Mouse (Mus musculus) forebrain, embryonic 10.5 days (tissue): Measurements from ENCODE around the gene Arfgap1. TPM values are rescaled to one million over a fixed set of nuclear protein-coding genes. Genes with fewer than 3 reads are reported as not detected.

Experiments used
- DNase-seq: peaks from one replicate; pipeline ENCODE4 v3.0.0-alpha.2; 2017; ENCODE audit warnings: low spot score; ENCODE audit errors: extremely low spot score
- H3K27ac ChIP-seq: fragments of 300-500 bp; sonication (generic); 2 replicates; pipeline ENCODE4 v1.5.1; 2016; ENCODE audit warnings: mild to moderate bottlenecking
- H3K27me3 ChIP-seq: fragments of 300-500 bp; sonication (generic); 2 replicates; pipeline ENCODE4 v1.6.1; 2016; ENCODE audit warnings: mild to moderate bottlenecking; ENCODE audit not compliant: poor library complexity, severe bottlenecking
- H3K36me3 ChIP-seq: fragments of 300-500 bp; sonication (generic); replicated peaks from 2 replicates; pipeline ENCODE4 v1.6.1; 2016; ENCODE audit warnings: mild to moderate bottlenecking, moderate library complexity
- H3K4me1 ChIP-seq: fragments of 300-500 bp; sonication (generic); 2 replicates; pipeline ENCODE4 v1.6.1; 2016
- H3K4me3 ChIP-seq: fragments of 300-500 bp; sonication (generic); 2 replicates; pipeline ENCODE4 v1.5.1; 2016; ENCODE audit warnings: mild to moderate bottlenecking, moderate library complexity
- H3K9me3 ChIP-seq: fragments of 300-500 bp; sonication (generic); 2 replicates; pipeline ENCODE4 v1.6.1; 2016; ENCODE audit warnings: mild to moderate bottlenecking, moderate library complexity
- WGBS: fragments of 180-500 bp; shearing (Covaris S2); methylation state at CpG from one replicate; pipeline ENCODE4 v1.1.7; 2016; 5-methylcytosine and 5-hydroxymethylcytosine counted together
- polyA plus RNA-seq: library from polyadenylated mRNA; unstranded; fragments of >200 nt; fragmentation: Nextera tagmentation; extraction: Ambion mirVana; gene quantifications from 2 replicates; pipeline ENCODE4 v1.2.1, GENCODE M21; 2016

Gene Arfgap1
- 79.5 and 80.3 TPM in 2 replicates for polyA plus RNA-seq

GRCm38 (mm10) chr2:180967010-180967763 is at the start of gene Arfgap1:
Gene Arfgap1, plus strand, starts transcription at chr2:180967225.
- H3K27me3 ChIP-seq = no peaks in the 10 kb centered on the region
- H3K27ac ChIP-seq = peak within 1 kb of the TSS; percentile 94
- DNase-seq = peak; percentile 88
- peaks cover 34% of the 10 kb centered on the region for H3K36me3 ChIP-seq
- H3K4me3 ChIP-seq = peak within 1 kb of the TSS; percentile 95
- peaks cover 28% of the 10 kb centered on the region for H3K4me1 ChIP-seq
- no peaks in the 10 kb centered on the region for H3K9me3 ChIP-seq
- WGBS = under 1% methylated on average over 57 of the region's 57 CpGs

- Histone ChIP-seq H3K4me1 (peaks cover 26% of the 10 kb centered on the region), H3K36me3 (peaks cover 37% of the 10 kb centered on the region), H3K27ac (peak overlapping the region; percentile 92), H3K27me3 (peaks cover 5% of the 10 kb centered on the region; the same call in 1 of the 2 replicates), H3K4me3 (peak overlapping the region; percentile 100), H3K9me3 (no peaks in the 10 kb centered on the region)
- WGBS = under 1% methylated on average over 61 of the region's 61 CpGs
- no peak for DNase-seq
Measured at GRCm38 (mm10) chr2:180919913-180920809, 46.9 kb upstream of the Arfgap1 start.

GRCm38 (mm10) chr2:180920810-180921400 is 46.1 kb upstream of the Arfgap1 start, which contains the start of gene Ythdf1:
Gene Ythdf1, minus strand, starts transcription at chr2:180920949.
- no peaks in the 10 kb centered on the region for H3K9me3 ChIP-seq
- peak; percentile 98 for DNase-seq
- peak within 1 kb of the TSS; percentile 100 for H3K4me3 ChIP-seq
- H3K36me3 ChIP-seq = peaks cover 30% of the 10 kb centered on the region
- H3K27ac ChIP-seq = peak within 1 kb of the TSS; percentile 92
- peaks cover 26% of the 10 kb centered on the region for H3K4me1 ChIP-seq
- WGBS = under 1% methylated on average over 55 of the region's 56 CpGs
- H3K27me3 ChIP-seq = peaks cover 5% of the 10 kb centered on the region; the same call in 1 of the 2 replicates

GRCm38 (mm10) chr2:180922739-180923138 is 44.3 kb upstream of the Arfgap1 start:
- H3K27ac ChIP-seq = no peak overlapping the region
- H3K27me3 ChIP-seq = peaks cover 5% of the 10 kb centered on the region; the same call in 1 of the 2 replicates
- peaks cover 12% of the 10 kb centered on the region for H3K36me3 ChIP-seq
- no peaks in the 10 kb centered on the region for H3K9me3 ChIP-seq
- WGBS = 93% methylated on average over 6 of the region's 6 CpGs
- no peak for DNase-seq
- peaks cover 26% of the 10 kb centered on the region for H3K4me1 ChIP-seq
- no peak overlapping the region for H3K4me3 ChIP-seq

GRCm38 (mm10) chr2:180925176-180925575 is 41.8 kb upstream of the Arfgap1 start:
- H3K4me3 ChIP-seq = no peak overlapping the region
- WGBS = 9% methylated on average over 4 of the region's 4 CpGs
- peaks cover 5% of the 10 kb centered on the region; the same call in 1 of the 2 replicates for H3K27me3 ChIP-seq
- H3K36me3 ChIP-seq = no peaks in the 10 kb centered on the region
- DNase-seq = peak; percentile 69
- peaks cover 23% of the 10 kb centered on the region for H3K4me1 ChIP-seq
- H3K27ac ChIP-seq = no peak overlapping the region
- no peaks in the 10 kb centered on the region for H3K9me3 ChIP-seq

GRCm38 (mm10) chr2:180928723-180929122 is 38.3 kb upstream of the Arfgap1 start, which contains the start of gene Birc7:
Gene Birc7, plus strand, starts transcription at chr2:180929023.
- no peaks in the 10 kb centered on the region for H3K36me3 ChIP-seq
- peaks cover 13% of the 10 kb centered on the region for H3K4me1 ChIP-seq
- no peak within 1 kb of the TSS for H3K4me3 ChIP-seq
- WGBS = 69% methylated on average over 4 of the region's 4 CpGs
- H3K27me3 ChIP-seq = peaks cover 5% of the 10 kb centered on the region; the same call in 1 of the 2 replicates
- DNase-seq = no peak
- H3K9me3 ChIP-seq = no peaks in the 10 kb centered on the region
- peak within 1 kb of the TSS; percentile 36 for H3K27ac ChIP-seq

GRCm38 (mm10) chr2:180932418-180932817 is 34.6 kb upstream of the Arfgap1 start:
- WGBS = 84% methylated on average over 1 of the region's 1 CpGs
- H3K27me3 ChIP-seq = no peaks in the 10 kb centered on the region
- H3K9me3 ChIP-seq = no peaks in the 10 kb centered on the region
- no peak overlapping the region for H3K27ac ChIP-seq
- H3K4me3 ChIP-seq = no peak overlapping the region
- H3K36me3 ChIP-seq = no peaks in the 10 kb centered on the region
- DNase-seq = no peak
- H3K4me1 ChIP-seq = peaks cover 25% of the 10 kb centered on the region

- no peaks in the 10 kb centered on the region for H3K9me3 ChIP-seq
- H3K4me3 ChIP-seq = no peak overlapping the region
- no peak for DNase-seq
- peaks cover 6% of the 10 kb centered on the region for H3K4me1 ChIP-seq
- H3K27me3 ChIP-seq = no peaks in the 10 kb centered on the region
- H3K36me3 ChIP-seq = peaks cover 12% of the 10 kb centered on the region
- no peak overlapping the region for H3K27ac ChIP-seq
Measured at GRCm38 (mm10) chr2:180940187-180940586, 26.8 kb upstream of the Arfgap1 start.

- H3K4me1 ChIP-seq = no peaks in the 10 kb centered on the region
- no peak for DNase-seq
- H3K27me3 ChIP-seq = no peaks in the 10 kb centered on the region
- H3K4me3 ChIP-seq = no peak overlapping the region
- peaks cover 12% of the 10 kb centered on the region for H3K36me3 ChIP-seq
- H3K9me3 ChIP-seq = no peaks in the 10 kb centered on the region
- H3K27ac ChIP-seq = no peak overlapping the region
Measured at GRCm38 (mm10) chr2:180941869-180942268, 25.2 kb upstream of the Arfgap1 start.

GRCm38 (mm10) chr2:180949947-180950346 is 17.1 kb upstream of the Arfgap1 start:
- 38% methylated on average over 1 of the region's 1 CpGs for WGBS
- no peak for DNase-seq
- Histone ChIP-seq H3K4me3 (no peak overlapping the region), H3K27me3 (peaks cover 32% of the 10 kb centered on the region), H3K4me1 (peaks cover 58% of the 10 kb centered on the region), H3K27ac (no peak overlapping the region), H3K36me3 (no peaks in the 10 kb centered on the region), H3K9me3 (no peaks in the 10 kb centered on the region)

GRCm38 (mm10) chr2:180952731-180953171 is 14.3 kb upstream of the Arfgap1 start:
- 5% methylated on average over 9 of the region's 9 CpGs for WGBS

GRCm38 (mm10) chr2:180953638-180954037 is 13.4 kb upstream of the Arfgap1 start:
- H3K36me3 ChIP-seq = no peaks in the 10 kb centered on the region
- H3K27me3 ChIP-seq = peaks cover 51% of the 10 kb centered on the region
- no peaks in the 10 kb centered on the region for H3K9me3 ChIP-seq
- H3K27ac ChIP-seq = peak overlapping the region; percentile 84
- 12% methylated on average over 2 of the region's 2 CpGs for WGBS
- DNase-seq = peak; percentile 14
- H3K4me1 ChIP-seq = peaks cover 71% of the 10 kb centered on the region
- H3K4me3 ChIP-seq = peak overlapping the region; percentile 71

More at GRCm38 (mm10) chr2:180952731-180953171, 14.3 kb upstream of the Arfgap1 start:
- peak; percentile 76 for DNase-seq
- Histone ChIP-seq H3K4me1 (peaks cover 71% of the 10 kb centered on the region), H3K27me3 (peaks cover 51% of the 10 kb centered on the region), H3K4me3 (peak overlapping the region; percentile 71), H3K9me3 (no peaks in the 10 kb centered on the region), H3K36me3 (no peaks in the 10 kb centered on the region), H3K27ac (peak overlapping the region; percentile 84)
